Mouse (Mus musculus) intestine, embryonic 16.5 days (tissue): ENCODE data around the gene Sfxn1. TPM values are rescaled to one million over a fixed set of nuclear protein-coding genes. Genes with fewer than 3 reads are reported as not detected.

Experiments
- ATAC-seq: fragments of 200-750 bp; cut with Nextera tagmentation; 2 replicates; pipeline ENCODE4 v1.8.0; 2017; ENCODE audit warnings: moderate TSS enrichment, moderate library complexity
- H3K27ac ChIP-seq: fragments of 300-500 bp; sonication (generic); 2 replicates; pipeline ENCODE4 v1.5.1; 2014; ENCODE audit warnings: mild to moderate bottlenecking, low read length
- H3K27me3 ChIP-seq: fragments of 300-500 bp; sonication (generic); replicated peaks from 2 replicates; pipeline ENCODE4 v1.6.1; 2014; ENCODE audit warnings: low read length, control low read depth, mixed read lengths; ENCODE audit not compliant: control insufficient read depth, insufficient read depth
- H3K36me3 ChIP-seq: fragments of 300-500 bp; sonication (generic); 2 replicates; pipeline ENCODE4 v1.6.1; 2014; ENCODE audit warnings: low read length, control low read depth; ENCODE audit not compliant: control insufficient read depth, insufficient read depth
- H3K4me1 ChIP-seq: fragments of 300-500 bp; sonication (generic); 2 replicates; pipeline ENCODE4 v1.6.1; 2014; ENCODE audit warnings: low read length, control low read depth, mixed read lengths; ENCODE audit not compliant: control insufficient read depth, insufficient read depth
- H3K4me2 ChIP-seq: fragments of 300-500 bp; sonication (generic); 2 replicates; pipeline ENCODE4 v1.6.1; 2014; ENCODE audit warnings: low read depth, low read length, control low read depth
- H3K4me3 ChIP-seq: fragments of 300-500 bp; sonication (generic); 2 replicates; pipeline ENCODE4 v1.5.1; 2014; ENCODE audit warnings: mild to moderate bottlenecking, low read length
- H3K9ac ChIP-seq: fragments of 300-500 bp; sonication (generic); 2 replicates; pipeline ENCODE4 v1.6.1; 2014; ENCODE audit warnings: low read depth, low read length
- H3K9me3 ChIP-seq: fragments of 300-500 bp; sonication (generic); 2 replicates; pipeline ENCODE4 v1.6.1; 2016; ENCODE audit warnings: low read length, control low read depth; ENCODE audit not compliant: control insufficient read depth
- WGBS: fragments of 180-500 bp; shearing (Covaris S2); extraction: QIAGEN DNeasy Blood & Tissue Kit; methylation state at CpG from one replicate; pipeline ENCODE4 v1.1.7; 2014; 5-methylcytosine and 5-hydroxymethylcytosine counted together
- polyA plus RNA-seq: library from polyadenylated mRNA; unstranded; fragments of >200 nt; fragmentation: Nextera tagmentation; extraction: Ambion mirVana; gene quantifications from 2 replicates; pipeline ENCODE4 v1.2.1, GENCODE M21; 2015

Sfxn1 gene
- polyA plus RNA-seq, 1 experiment from 2014 or later: 90.2 TPM

- Histone ChIP-seq H3K9ac (no peak overlapping the region), H3K4me3 (no peak overlapping the region), H3K27ac (no peak overlapping the region), H3K4me1 (no peaks in the 10 kb centered on the region), H3K27me3 (no peaks in the 10 kb centered on the region), H3K9me3 (no peaks in the 10 kb centered on the region), H3K4me2 (no peak overlapping the region), H3K36me3 (peaks cover 2% of the 10 kb centered on the region; the same call in 1 of the 2 replicates)
- no peak for ATAC-seq
- WGBS: 72% methylated on average over 15 of the region's 15 CpGs
Observed at GRCm38 (mm10) chr13:54101031-54101820, 29.6 kb downstream of the Sfxn1 start.

- Histone ChIP-seq H3K27me3 (no peaks in the 10 kb centered on the region), H3K4me2 (no peak overlapping the region), H3K4me1 (no peaks in the 10 kb centered on the region), H3K4me3 (no peak overlapping the region), H3K27ac (no peak overlapping the region), H3K9me3 (no peaks in the 10 kb centered on the region), H3K36me3 (peaks cover 2% of the 10 kb centered on the region; the same call in 1 of the 2 replicates), H3K9ac (no peak overlapping the region)
- ATAC-seq: no peak
- 92% methylated on average over 3 of the region's 3 CpGs for WGBS
Observed at GRCm38 (mm10) chr13:54102061-54102460, 30.4 kb downstream of the Sfxn1 start.

- Histone ChIP-seq H3K9ac (no peak overlapping the region), H3K27ac (no peak overlapping the region), H3K4me2 (no peak overlapping the region), H3K9me3 (no peaks in the 10 kb centered on the region), H3K36me3 (peaks cover 2% of the 10 kb centered on the region; the same call in 1 of the 2 replicates), H3K4me3 (no peak overlapping the region), H3K27me3 (no peaks in the 10 kb centered on the region), H3K4me1 (no peaks in the 10 kb centered on the region)
- WGBS: 80% methylated on average over 3 of the region's 3 CpGs
- ATAC-seq: no peak
Observed at GRCm38 (mm10) chr13:54103271-54103670, 31.6 kb downstream of the Sfxn1 start.

- Histone ChIP-seq H3K4me1 (no peaks in the 10 kb centered on the region), H3K27ac (no peak overlapping the region), H3K27me3 (no peaks in the 10 kb centered on the region), H3K9ac (no peak overlapping the region), H3K4me3 (no peak overlapping the region), H3K4me2 (no peak overlapping the region), H3K36me3 (peaks cover 2% of the 10 kb centered on the region; the same call in 1 of the 2 replicates), H3K9me3 (no peaks in the 10 kb centered on the region)
- 79% methylated on average over 10 of the region's 10 CpGs for WGBS
- no peak for ATAC-seq
Observed at GRCm38 (mm10) chr13:54103866-54104265, 32.2 kb downstream of the Sfxn1 start.

- no peak for ATAC-seq
Observed at GRCm38 (mm10) chr13:54113819-54114550, 42.3 kb downstream of the Sfxn1 start.

GRCm38 (mm10) chr13:54114931-54115330 is 43.3 kb downstream of the Sfxn1 start:
- Histone ChIP-seq H3K36me3 (no peaks in the 10 kb centered on the region), H3K4me3 (no peak overlapping the region), H3K4me2 (no peak overlapping the region), H3K4me1 (no peaks in the 10 kb centered on the region), H3K27ac (no peak overlapping the region), H3K9ac (no peak overlapping the region), H3K9me3 (no peaks in the 10 kb centered on the region), H3K27me3 (no peaks in the 10 kb centered on the region)
- ATAC-seq: no peak
- 70% methylated on average over 5 of the region's 5 CpGs for WGBS

More at GRCm38 (mm10) chr13:54113819-54114550, 42.3 kb downstream of the Sfxn1 start:
- H3K36me3 ChIP-seq: no peaks in the 10 kb centered on the region
- H3K4me1 ChIP-seq: no peaks in the 10 kb centered on the region
- no peak overlapping the region for H3K4me2 ChIP-seq
- H3K9ac ChIP-seq: no peak overlapping the region
- no peaks in the 10 kb centered on the region for H3K27me3 ChIP-seq
- no peak overlapping the region for H3K27ac ChIP-seq
- no peak overlapping the region for H3K4me3 ChIP-seq
- 55% methylated on average over 11 of the region's 11 CpGs for WGBS
- no peaks in the 10 kb centered on the region for H3K9me3 ChIP-seq

- WGBS: 81% methylated on average over 6 of the region's 6 CpGs
- no peak for ATAC-seq
- H3K27ac ChIP-seq: no peak overlapping the region
- H3K4me1 ChIP-seq: no peaks in the 10 kb centered on the region
- H3K9ac ChIP-seq: no peak overlapping the region
- H3K9me3 ChIP-seq: no peaks in the 10 kb centered on the region
- H3K4me3 ChIP-seq: no peak overlapping the region
- no peak overlapping the region for H3K4me2 ChIP-seq
- H3K27me3 ChIP-seq: no peaks in the 10 kb centered on the region
- H3K36me3 ChIP-seq: no peaks in the 10 kb centered on the region
Observed at GRCm38 (mm10) chr13:54115779-54116178, 44.1 kb downstream of the Sfxn1 start.

- H3K9ac ChIP-seq: no peak overlapping the region
- 53% methylated on average over 5 of the region's 5 CpGs for WGBS
- no peaks in the 10 kb centered on the region for H3K4me1 ChIP-seq
- ATAC-seq: no peak
- no peaks in the 10 kb centered on the region for H3K36me3 ChIP-seq
- no peaks in the 10 kb centered on the region for H3K9me3 ChIP-seq
- H3K4me2 ChIP-seq: no peak overlapping the region
- no peaks in the 10 kb centered on the region for H3K27me3 ChIP-seq
- H3K4me3 ChIP-seq: no peak overlapping the region
- H3K27ac ChIP-seq: no peak overlapping the region
Observed at GRCm38 (mm10) chr13:54118355-54118754, 46.7 kb downstream of the Sfxn1 start.

GRCm38 (mm10) chr13:54137756-54138410 is 66.2 kb downstream of the Sfxn1 start:
- 76% methylated on average over 9 of the region's 9 CpGs for WGBS
- H3K4me3 ChIP-seq: no peak overlapping the region
- ATAC-seq: no peak
- H3K36me3 ChIP-seq: no peaks in the 10 kb centered on the region
- H3K27ac ChIP-seq: no peak overlapping the region
- no peaks in the 10 kb centered on the region for H3K4me1 ChIP-seq
- no peaks in the 10 kb centered on the region; the same call in 1 of the 2 replicates for H3K27me3 ChIP-seq
- H3K9me3 ChIP-seq: no peaks in the 10 kb centered on the region
- H3K9ac ChIP-seq: no peak overlapping the region
- no peak overlapping the region for H3K4me2 ChIP-seq
